In the genomic region with DNA sequence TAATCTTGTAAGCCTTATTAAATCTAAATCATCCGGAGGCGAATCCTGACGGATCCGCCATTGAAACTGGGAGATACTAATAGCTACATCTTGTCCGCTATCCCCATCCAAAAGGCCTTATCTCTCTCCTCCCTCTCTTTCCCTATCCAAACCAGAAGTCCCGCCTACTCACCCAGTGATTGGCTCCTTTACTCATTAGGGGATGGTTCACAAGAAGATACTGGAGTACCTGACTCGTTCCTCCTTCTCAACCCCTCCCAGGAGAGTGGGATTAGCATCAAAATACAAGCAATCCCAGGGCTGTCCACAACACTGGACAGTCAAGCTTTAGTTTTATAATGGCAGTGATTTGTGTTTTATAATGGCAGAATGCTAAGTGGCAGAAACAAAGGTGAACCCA, we compare ENCODE assay signal across 28 mouse cellular contexts. TPM values are rescaled to one million over a fixed set of nuclear protein-coding genes. Genes with fewer than 3 reads are reported as not detected.
"Had no signal": no experiment of that assay in that cellular context is flagged by ENCODE, and none has a peak within 500 bp of the region (broad histone marks: within the 10 kb centered on the region; RNA-seq: fewer than 3 reads in every experiment).

No protein-coding gene starts in this region.

- H3K27ac ChIP-seq: lung, embryonic 15.5 days; macrophage; midbrain, embryonic 13.5 days; midbrain, embryonic 15.5 days; neural tube, embryonic 13.5 days; neural tube, embryonic 15.5 days; stomach, embryonic 15.5 days; stomach, postnatal 0 days had no signal

- ATAC-seq: liver, postnatal 0 days; lung, postnatal 0 days; midbrain, embryonic 13.5 days; midbrain, embryonic 15.5 days had no signal

- H3K4me3 ChIP-seq: lung, embryonic 15.5 days; megakaryocyte, embryonic 14.5 days; midbrain, embryonic 13.5 days; midbrain, embryonic 15.5 days; myocyte; neural tube, embryonic 13.5 days; neural tube, embryonic 15.5 days; stomach, embryonic 15.5 days had no signal

- H3K9me3 ChIP-seq: lung, embryonic 15.5 days; megakaryocyte, embryonic 14.5 days; midbrain, embryonic 13.5 days; midbrain, embryonic 15.5 days; neural tube, embryonic 13.5 days; neural tube, embryonic 15.5 days; stomach, embryonic 15.5 days had no signal

- H3K4me1 ChIP-seq: lung, embryonic 15.5 days; midbrain, embryonic 13.5 days; midbrain, embryonic 15.5 days; neural tube, embryonic 13.5 days; neural tube, embryonic 15.5 days; stomach, embryonic 15.5 days had no signal

- H3K36me3 ChIP-seq: lung, embryonic 15.5 days; midbrain, embryonic 13.5 days; midbrain, embryonic 15.5 days; neural tube, embryonic 13.5 days; neural tube, embryonic 15.5 days; stomach, embryonic 15.5 days had no signal

- DNase-seq: liver, postnatal 0 days; lung, adult 2 months; lung, postnatal 14 days; lung, postnatal 36 days; retina, postnatal 1 day; right cerebral cortex, adult 18-20 months; right cerebral cortex, postnatal 25 days; right cerebral cortex, postnatal 4 days; spleen, adult 18-20 months; thymus, adult 2 months; thymus, postnatal 25 days; thymus, postnatal 4 days had no signal

- H3K27me3 ChIP-seq: lung, embryonic 15.5 days; midbrain, embryonic 13.5 days; midbrain, embryonic 15.5 days; neural tube, embryonic 13.5 days; neural tube, embryonic 15.5 days; stomach, embryonic 15.5 days had no signal

- H3K9ac ChIP-seq: liver, postnatal 0 days; lung, embryonic 15.5 days; midbrain, embryonic 13.5 days; midbrain, embryonic 15.5 days; neural tube, embryonic 13.5 days; neural tube, embryonic 15.5 days; stomach, embryonic 15.5 days had no signal

RNA-seq across cellular contexts. Expression of a gene that starts 37.0 kb away (rescaled TPM):
- total RNA-seq: midbrain, postnatal 0 days had no signal
- polyA plus RNA-seq: midbrain, embryonic 11.5 days; midbrain, embryonic 13.5 days; midbrain, embryonic 15.5 days; midbrain, postnatal 0 days; neural tube, embryonic 11.5 days; neural tube, embryonic 13.5 days; neural tube, embryonic 15.5 days had no signal

RNA-seq across cellular contexts. Expression of a gene that starts 45.3 kb away (rescaled TPM):
- total RNA-seq: megakaryocyte progenitor cell, adult 5-6 weeks; midbrain, postnatal 0 days had no signal
- polyA plus RNA-seq: liver, postnatal 0 days; lung, embryonic 15.5 days; lung, postnatal 0 days; macrophage; midbrain, embryonic 11.5 days; midbrain, embryonic 13.5 days; midbrain, embryonic 15.5 days; midbrain, postnatal 0 days; neural tube, embryonic 11.5 days; neural tube, embryonic 13.5 days; neural tube, embryonic 15.5 days; small intestine, adult 2 months; stomach, embryonic 15.5 days; stomach, postnatal 0 days had no signal
